Mouse (Mus musculus) heart, embryonic 16.5 days (tissue): ENCODE measurements around the gene Cd300lg. TPM values are rescaled to one million over a fixed set of nuclear protein-coding genes. Genes with fewer than 3 reads are reported as not detected.

ENCODE experiments used
- ATAC-seq: fragments of 200-750 bp; cut with Nextera tagmentation; replicated peaks from 2 replicates; pipeline ENCODE4 v1.8.0; 2017; ENCODE audit warnings: moderate number of reproducible peaks; ENCODE audit not compliant: insufficient read depth, low FRiP score; ENCODE audit errors: extremely low read depth
- H3K27ac ChIP-seq: fragments of 300-500 bp; sonication (generic); 2 replicates; pipeline ENCODE4 v1.5.1; 2014; ENCODE audit warnings: mild to moderate bottlenecking, low read length, control low read depth, moderate library complexity
- H3K27me3 ChIP-seq: fragments of 300-500 bp; sonication (generic); 2 replicates; pipeline ENCODE4 v1.6.1; 2014; ENCODE audit warnings: low read length, mixed read lengths; ENCODE audit not compliant: control insufficient read depth, insufficient read depth
- H3K36me3 ChIP-seq: fragments of 300-500 bp; sonication (generic); 2 replicates; pipeline ENCODE4 v1.6.1; 2014; ENCODE audit not compliant: control insufficient read depth, insufficient read depth
- H3K4me1 ChIP-seq: fragments of 300-500 bp; sonication (generic); 2 replicates; pipeline ENCODE4 v1.6.1; 2014; ENCODE audit warnings: low read length, mixed read lengths; ENCODE audit not compliant: control insufficient read depth, insufficient read depth
- H3K4me2 ChIP-seq: fragments of 300-500 bp; sonication (generic); 2 replicates; pipeline ENCODE4 v1.6.1; 2014; ENCODE audit warnings: low read depth, mild to moderate bottlenecking, control low read depth, low read length
- H3K4me3 ChIP-seq: fragments of 300-500 bp; sonication (generic); 2 replicates; pipeline ENCODE4 v1.5.1; 2014; ENCODE audit warnings: mild to moderate bottlenecking, control low read depth, low read length
- H3K9ac ChIP-seq: fragments of 300-500 bp; sonication (generic); 2 replicates; pipeline ENCODE4 v1.6.1; 2014; ENCODE audit warnings: low read length, control low read depth
- H3K9me3 ChIP-seq: fragments of 300-500 bp; sonication (generic); replicated peaks from 2 replicates; pipeline ENCODE4 v1.6.1; 2016; ENCODE audit warnings: low read length; ENCODE audit not compliant: control insufficient read depth
- WGBS: fragments of 180-500 bp; shearing (Covaris S2); extraction: QIAGEN DNeasy Blood & Tissue Kit; methylation state at CpG from one replicate; pipeline ENCODE4 v1.1.7; 2014; 5-methylcytosine and 5-hydroxymethylcytosine counted together
- polyA plus RNA-seq: library from polyadenylated mRNA; unstranded; fragments of >200 nt; fragmentation: Nextera tagmentation; extraction: Ambion mirVana; gene quantifications from 2 replicates; pipeline ENCODE4 v1.2.1, GENCODE M21; 2015

Gene Cd300lg
- polyA plus RNA-seq, 1 experiment from 2014 or later = 11.6 TPM

DNA sequence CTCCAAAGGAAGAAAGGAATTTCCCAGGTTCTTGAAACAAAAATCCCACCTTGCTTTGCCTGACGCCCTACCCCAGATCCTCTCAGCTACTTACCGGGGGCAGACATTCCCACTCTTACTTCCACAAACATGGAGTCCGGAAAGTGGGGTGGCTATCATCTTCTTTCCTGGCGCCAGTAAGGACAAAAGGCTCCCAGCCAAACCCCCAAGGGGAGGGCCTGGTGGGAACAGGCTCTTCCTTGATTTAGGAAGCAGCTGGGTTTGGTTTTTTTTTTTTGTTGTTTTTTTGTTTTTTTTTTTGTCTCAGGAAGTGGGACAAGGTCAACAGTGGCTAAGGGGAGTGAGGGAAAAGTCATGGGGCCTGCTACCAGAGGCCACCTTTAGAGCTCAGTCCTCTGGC lies 10.2 kb downstream of the Cd300lg start:
- H3K4me1 ChIP-seq = peaks cover 2% of the 10 kb centered on the region; the same call in 1 of the 2 replicates
- 0 out of 2 replicates have a peak overlapping the region, but pooled peaks have one; percentile 5 for H3K4me2 ChIP-seq
- H3K36me3 ChIP-seq = no peaks in the 10 kb centered on the region
- no peaks in the 10 kb centered on the region for H3K9me3 ChIP-seq
- peaks cover 2% of the 10 kb centered on the region; the same call in 1 of the 2 replicates for H3K27me3 ChIP-seq
- 46% methylated on average over 4 of the region's 4 CpGs for WGBS
- H3K27ac ChIP-seq = peak overlapping the region; percentile 87
- ATAC-seq = peak; percentile 39
- 0 out of 2 replicates have a peak overlapping the region, but pooled peaks have one; percentile 47 for H3K9ac ChIP-seq
- no peak overlapping the region for H3K4me3 ChIP-seq

DNA sequence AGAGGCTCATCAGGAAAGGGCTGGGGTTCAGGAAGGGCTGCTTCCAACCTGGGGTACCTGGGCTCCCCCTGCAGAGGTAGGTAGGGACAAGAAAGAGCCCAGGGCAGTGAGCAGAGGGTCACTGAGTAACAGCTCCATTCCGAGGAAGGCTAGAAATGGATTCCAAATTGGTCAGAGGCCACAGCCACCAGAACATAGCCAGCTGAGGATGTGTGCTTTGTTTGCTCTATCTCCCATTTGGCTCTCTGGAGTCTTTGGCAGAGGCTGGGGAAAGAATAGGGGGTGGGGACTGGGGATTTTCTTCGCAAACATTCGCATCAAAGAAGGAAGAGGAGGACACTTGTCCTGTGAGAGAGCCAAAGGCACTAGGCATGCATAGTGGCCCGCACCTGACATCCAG lies 10.6 kb downstream of the Cd300lg start:
- Histone ChIP-seq H3K9ac (0 out of 2 replicates have a peak overlapping the region, but pooled peaks have one; percentile 47), H3K27ac (peak overlapping the region; percentile 87), H3K9me3 (no peaks in the 10 kb centered on the region), H3K4me1 (peaks cover 2% of the 10 kb centered on the region; the same call in 1 of the 2 replicates), H3K36me3 (no peaks in the 10 kb centered on the region), H3K4me3 (no peak overlapping the region), H3K27me3 (peaks cover 2% of the 10 kb centered on the region; the same call in 1 of the 2 replicates), H3K4me2 (no peak overlapping the region)
- 43% methylated on average over 4 of the region's 4 CpGs for WGBS
- ATAC-seq = peak; percentile 45; the same call in 1 of the 2 replicates

DNA sequence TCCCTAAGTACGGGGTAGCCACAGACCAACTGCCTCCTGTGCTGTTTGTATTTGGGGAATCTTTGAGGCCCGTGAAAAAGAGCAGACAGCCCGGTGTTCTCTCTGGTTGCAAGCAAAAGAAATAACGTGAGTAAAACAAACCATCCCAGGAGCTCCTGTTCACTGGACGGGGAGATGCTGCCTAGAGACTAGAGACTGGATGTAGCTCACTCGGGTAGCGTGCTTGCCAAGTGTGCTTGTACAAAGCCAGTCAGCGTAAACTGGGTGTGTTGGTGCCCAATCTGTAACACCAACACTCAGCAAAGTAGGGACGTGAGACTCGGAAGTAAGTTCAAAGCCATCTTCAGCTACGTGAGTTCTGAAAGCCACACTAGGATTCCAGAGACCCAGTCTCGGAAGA lies 11.4 kb downstream of the Cd300lg start:
- H3K27me3 ChIP-seq = peaks cover 2% of the 10 kb centered on the region; the same call in 1 of the 2 replicates
- H3K4me2 ChIP-seq = no peak overlapping the region
- no peak for ATAC-seq
- H3K27ac ChIP-seq = peak overlapping the region; percentile 87
- no peak overlapping the region for H3K9ac ChIP-seq
- H3K4me1 ChIP-seq = peaks cover 2% of the 10 kb centered on the region; the same call in 1 of the 2 replicates
- H3K36me3 ChIP-seq = no peaks in the 10 kb centered on the region
- no peak overlapping the region for H3K4me3 ChIP-seq
- no peaks in the 10 kb centered on the region for H3K9me3 ChIP-seq
- WGBS = 77% methylated on average over 12 of the region's 12 CpGs

DNA sequence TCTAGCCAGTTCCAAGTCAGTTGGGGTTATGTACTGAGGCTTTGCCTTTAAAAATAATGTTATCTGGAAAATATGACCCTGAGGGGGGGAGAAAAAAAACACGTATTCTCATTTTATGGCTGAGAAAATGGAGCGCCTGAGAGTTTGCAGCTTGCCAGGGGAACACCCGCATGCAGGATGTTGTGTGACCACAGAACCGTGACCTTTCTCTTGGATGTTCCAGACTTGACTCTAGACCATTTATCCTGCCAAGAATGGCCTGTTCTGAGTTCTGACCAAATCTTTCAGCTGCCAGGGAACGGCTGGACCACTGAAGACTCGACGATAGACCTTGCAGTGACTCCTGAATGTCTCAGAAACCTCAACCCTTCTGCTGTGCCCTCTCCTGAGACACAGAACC lies 11.9 kb downstream of the Cd300lg start:
- ATAC-seq = no peak
- 61% methylated on average over 7 of the region's 7 CpGs for WGBS
- no peaks in the 10 kb centered on the region for H3K36me3 ChIP-seq

DNA sequence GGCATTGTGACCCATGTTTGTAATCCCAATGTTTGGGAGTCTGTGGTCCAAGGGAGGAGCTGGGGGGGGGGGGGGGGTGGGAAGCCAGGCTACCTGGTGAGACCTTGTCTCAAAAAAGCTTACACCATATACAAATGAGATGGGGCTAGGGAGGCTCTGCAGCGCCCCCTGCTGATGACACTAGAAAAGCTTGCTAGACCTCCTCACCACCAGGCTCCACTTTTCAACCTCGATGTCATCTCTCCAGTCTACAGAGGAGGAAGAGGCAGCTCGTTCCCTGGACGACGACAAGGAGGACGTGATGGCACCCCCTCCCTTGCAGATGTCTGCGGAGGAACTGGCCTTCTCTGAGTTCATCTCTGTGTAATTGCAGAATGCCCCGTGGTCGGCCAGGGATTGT lies 12.5 kb downstream of the Cd300lg start:
- no peak overlapping the region for H3K9ac ChIP-seq
- H3K27ac ChIP-seq = no peak overlapping the region
- no peak for ATAC-seq
- WGBS = 28% methylated on average over 9 of the region's 9 CpGs
- no peak overlapping the region for H3K4me3 ChIP-seq
- peaks cover 4% of the 10 kb centered on the region; the same call in 1 of the 2 replicates for H3K27me3 ChIP-seq
- H3K9me3 ChIP-seq = no peaks in the 10 kb centered on the region
- no peak overlapping the region for H3K4me2 ChIP-seq
- H3K36me3 ChIP-seq = no peaks in the 10 kb centered on the region
- H3K4me1 ChIP-seq = peaks cover 2% of the 10 kb centered on the region; the same call in 1 of the 2 replicates

More for the DNA sequence above, 11.9 kb downstream of the Cd300lg start:
- Histone ChIP-seq H3K4me2 (no peak overlapping the region), H3K9me3 (no peaks in the 10 kb centered on the region), H3K9ac (no peak overlapping the region), H3K27me3 (peaks cover 2% of the 10 kb centered on the region; the same call in 1 of the 2 replicates), H3K4me1 (peaks cover 2% of the 10 kb centered on the region; the same call in 1 of the 2 replicates), H3K27ac (no peak overlapping the region), H3K4me3 (no peak overlapping the region)

DNA sequence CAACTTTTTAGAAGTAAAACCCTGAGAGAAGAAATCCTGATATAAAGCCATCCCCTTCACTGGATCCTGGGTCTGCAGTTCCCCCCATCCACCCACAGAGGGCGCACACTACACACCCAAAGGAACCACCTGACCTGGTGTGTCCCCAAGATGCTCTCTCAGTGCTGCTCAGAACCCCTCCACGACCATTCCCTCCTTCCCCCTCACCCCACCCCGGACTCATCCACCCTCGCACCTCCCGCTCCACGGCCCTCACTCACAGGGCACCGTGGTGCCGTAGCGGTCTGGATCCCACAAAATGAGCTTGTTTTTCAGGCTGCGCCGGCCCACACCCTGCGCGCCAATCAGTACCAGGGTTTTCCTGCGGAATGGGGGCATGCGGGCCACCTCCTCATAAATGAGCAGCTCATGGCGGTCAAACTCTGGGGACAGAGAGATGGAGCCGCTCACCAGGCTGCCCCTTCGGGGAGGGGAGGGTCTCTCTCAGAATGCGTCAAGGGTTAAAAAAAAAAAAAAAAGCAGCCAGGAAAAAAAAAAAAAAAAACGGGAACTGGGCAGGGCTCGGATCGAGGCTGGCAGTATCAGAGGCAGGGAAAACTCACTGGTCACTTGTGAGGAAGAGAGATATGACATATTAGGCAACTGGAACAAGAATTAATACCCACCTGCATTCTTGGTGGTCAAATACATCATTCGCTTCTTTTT lies 20.1 kb downstream of the Cd300lg start:
- Histone ChIP-seq H3K4me3 (peak overlapping the region; percentile 47), H3K9me3 (no peaks in the 10 kb centered on the region)

DNA sequence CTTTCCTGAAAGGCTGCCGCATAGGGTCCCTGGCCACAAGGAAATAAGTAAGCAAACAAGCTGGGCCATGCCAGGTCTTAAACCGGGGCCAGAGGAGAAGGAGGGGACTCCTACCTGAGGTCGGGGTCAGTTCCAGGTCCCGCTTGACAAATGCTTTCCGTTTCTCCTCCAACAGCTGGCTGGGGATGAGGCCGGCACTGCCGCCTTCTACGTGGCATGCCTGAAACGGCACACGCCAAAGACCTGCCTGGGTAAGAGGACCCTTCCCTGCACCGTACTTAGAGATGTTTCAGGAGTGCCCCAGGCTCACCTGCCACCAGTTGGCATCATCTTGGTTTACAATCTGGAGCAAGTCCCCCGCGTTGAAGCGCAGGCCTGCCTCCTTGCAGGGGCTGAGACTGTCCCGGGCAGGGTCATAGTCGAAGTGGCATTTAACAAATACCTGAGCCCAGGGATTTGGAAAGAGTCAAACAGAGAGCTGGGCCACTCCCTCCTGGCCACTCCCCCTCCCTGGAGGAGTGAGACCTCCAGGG lies 20.7 kb downstream of the Cd300lg start:
- Histone ChIP-seq H3K4me3 (no peak overlapping the region), H3K4me1 (peaks cover 4% of the 10 kb centered on the region; the same call in 1 of the 2 replicates), H3K27me3 (peaks cover 2% of the 10 kb centered on the region; the same call in 1 of the 2 replicates), H3K36me3 (no peaks in the 10 kb centered on the region), H3K9me3 (no peaks in the 10 kb centered on the region), H3K27ac (no peak overlapping the region), H3K4me2 (no peak overlapping the region), H3K9ac (no peak overlapping the region)
- ATAC-seq = no peak
- whole genome bisulfite sequencing = 42% methylated on average over 16 of the region's 16 CpGs

More for the DNA sequence above, 20.1 kb downstream of the Cd300lg start:
- peaks cover 4% of the 10 kb centered on the region; the same call in 1 of the 2 replicates for H3K4me1 ChIP-seq
- 5% methylated on average over 22 of the region's 23 CpGs for WGBS
- H3K36me3 ChIP-seq = no peaks in the 10 kb centered on the region
- no peak overlapping the region for H3K27ac ChIP-seq
- H3K4me2 ChIP-seq = peak overlapping the region; percentile 83
- peak overlapping the region; percentile 62 for H3K9ac ChIP-seq
- ATAC-seq = no peak; the same call in 1 of the 2 replicates
- H3K27me3 ChIP-seq = peaks cover 2% of the 10 kb centered on the region; the same call in 1 of the 2 replicates

DNA sequence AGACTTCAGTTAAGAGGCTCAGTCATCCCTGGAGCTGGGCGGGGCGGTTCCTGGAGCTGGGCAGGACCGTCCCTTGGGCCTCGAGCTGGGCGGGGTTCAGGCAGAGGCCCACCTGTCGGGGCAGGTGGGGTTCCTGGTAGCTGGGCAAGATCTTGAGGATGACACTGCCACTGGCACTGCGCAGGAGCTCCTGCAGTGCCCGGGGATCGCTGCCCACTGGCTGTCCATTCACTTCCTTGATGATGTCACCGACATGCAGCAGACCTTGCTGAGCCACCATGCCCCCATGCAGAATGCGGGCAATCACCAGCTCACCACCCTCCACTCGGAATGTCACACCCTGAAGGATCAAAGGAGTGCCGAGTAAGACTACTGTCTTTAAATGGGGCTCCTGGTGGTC lies 21.8 kb downstream of the Cd300lg start:
- H3K27me3 ChIP-seq = peaks cover 2% of the 10 kb centered on the region; the same call in 1 of the 2 replicates
- H3K4me2 ChIP-seq = no peak overlapping the region
- WGBS = 74% methylated on average over 13 of the region's 13 CpGs
- peaks cover 4% of the 10 kb centered on the region; the same call in 1 of the 2 replicates for H3K4me1 ChIP-seq
- ATAC-seq = no peak
- H3K36me3 ChIP-seq = no peaks in the 10 kb centered on the region
- no peak overlapping the region for H3K4me3 ChIP-seq
- no peak overlapping the region for H3K27ac ChIP-seq
- H3K9ac ChIP-seq = no peak overlapping the region
- H3K9me3 ChIP-seq = no peaks in the 10 kb centered on the region

DNA sequence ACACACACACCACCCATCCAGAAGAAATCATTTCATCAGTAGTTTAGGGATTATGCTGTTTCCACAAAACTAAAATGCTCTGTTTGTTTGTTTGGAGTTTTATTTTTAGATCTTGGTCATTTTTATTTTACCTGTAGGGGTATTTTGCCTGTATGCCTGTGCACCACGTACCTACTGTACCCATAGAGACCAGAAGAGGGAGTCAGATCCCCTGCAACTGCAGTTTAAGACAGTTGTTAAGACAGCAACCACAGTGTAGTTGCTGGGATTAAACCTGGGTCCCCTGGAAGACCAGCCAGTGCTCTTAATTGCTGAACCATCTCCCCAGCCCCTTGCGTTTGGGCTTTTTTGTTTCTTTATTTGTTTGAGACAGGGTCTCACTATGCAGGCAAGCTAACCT lies 27.7 kb downstream of the Cd300lg start:
- H3K9ac ChIP-seq = no peak overlapping the region
- no peaks in the 10 kb centered on the region for H3K36me3 ChIP-seq
- ATAC-seq = no peak
- WGBS = 64% methylated on average over 2 of the region's 2 CpGs
- no peaks in the 10 kb centered on the region for H3K27me3 ChIP-seq
- H3K9me3 ChIP-seq = no peaks in the 10 kb centered on the region
- H3K27ac ChIP-seq = no peak overlapping the region
- peaks cover 4% of the 10 kb centered on the region for H3K4me1 ChIP-seq
- no peak overlapping the region for H3K4me3 ChIP-seq
- H3K4me2 ChIP-seq = no peak overlapping the region
